Mouse (Mus musculus) forebrain, embryonic 11.5 days (tissue): ENCODE data around the gene Capza3. TPM values are rescaled to one million over a fixed set of nuclear protein-coding genes. Genes with fewer than 3 reads are reported as not detected.
A peak's percentile ranks its signal among the peaks of the same experiment; 100 is the strongest.

Experiments
- ATAC-seq: fragments of 200-750 bp; cut with Nextera tagmentation; replicated peaks from 2 replicates; pipeline ENCODE4 v1.8.0; 2017; ENCODE audit warnings: moderate TSS enrichment; ENCODE audit not compliant: low FRiP score
- DNase-seq: peaks from one replicate; pipeline ENCODE4 v3.0.0-alpha.2; 2017; ENCODE audit warnings: low spot score
- H3K27ac ChIP-seq: fragments of 300-500 bp; sonication (generic); 2 replicates; pipeline ENCODE4 v1.5.1; 2014; ENCODE audit warnings: low read depth, low read length
- H3K27me3 ChIP-seq: fragments of 300-500 bp; sonication (generic); 2 replicates; pipeline ENCODE4 v1.6.1; 2014; ENCODE audit warnings: mild to moderate bottlenecking, low read length, mixed read lengths; ENCODE audit not compliant: control insufficient read depth, insufficient read depth
- H3K36me3 ChIP-seq: fragments of 300-500 bp; sonication (generic); 2 replicates; pipeline ENCODE4 v1.6.1; 2014; ENCODE audit warnings: mild to moderate bottlenecking, low read length, moderate library complexity, mixed read lengths; ENCODE audit not compliant: control insufficient read depth, insufficient read depth
- H3K4me1 ChIP-seq: fragments of 300-500 bp; sonication (generic); replicated peaks from 2 replicates; pipeline ENCODE4 v1.6.1; 2014; ENCODE audit warnings: low read length, mixed read lengths; ENCODE audit not compliant: control insufficient read depth, insufficient read depth
- H3K4me2 ChIP-seq: fragments of 300-500 bp; sonication (generic); 2 replicates; pipeline ENCODE4 v1.6.1; 2014; ENCODE audit warnings: low read depth, mild to moderate bottlenecking, low read length, moderate library complexity, mixed read lengths; ENCODE audit not compliant: severe bottlenecking
- H3K4me3 ChIP-seq: fragments of 300-500 bp; sonication (generic); 2 replicates; pipeline ENCODE4 v1.5.1; 2014; ENCODE audit warnings: low read depth, low read length
- H3K9ac ChIP-seq: fragments of 300-500 bp; sonication (generic); 2 replicates; pipeline ENCODE4 v1.6.1; 2014; ENCODE audit warnings: low read length
- H3K9me3 ChIP-seq: fragments of 300-500 bp; sonication (generic); 2 replicates; pipeline ENCODE4 v1.6.1; 2016; ENCODE audit warnings: low read length, mixed read lengths; ENCODE audit not compliant: control insufficient read depth
- WGBS: fragments of 180-500 bp; shearing (Covaris S2); extraction: QIAGEN DNeasy Blood & Tissue Kit; methylation state at CpG from one replicate; pipeline ENCODE4 v1.1.7; 2014; 5-methylcytosine and 5-hydroxymethylcytosine counted together
- polyA plus RNA-seq: library from polyadenylated mRNA; unstranded; fragments of >200 nt; fragmentation: Nextera tagmentation; extraction: Ambion mirVana; gene quantifications from 2 replicates; pipeline ENCODE4 v1.2.1, GENCODE M21; 2014

The Capza3 gene
- polyA plus RNA-seq = not detected in 2 replicates

DNA sequence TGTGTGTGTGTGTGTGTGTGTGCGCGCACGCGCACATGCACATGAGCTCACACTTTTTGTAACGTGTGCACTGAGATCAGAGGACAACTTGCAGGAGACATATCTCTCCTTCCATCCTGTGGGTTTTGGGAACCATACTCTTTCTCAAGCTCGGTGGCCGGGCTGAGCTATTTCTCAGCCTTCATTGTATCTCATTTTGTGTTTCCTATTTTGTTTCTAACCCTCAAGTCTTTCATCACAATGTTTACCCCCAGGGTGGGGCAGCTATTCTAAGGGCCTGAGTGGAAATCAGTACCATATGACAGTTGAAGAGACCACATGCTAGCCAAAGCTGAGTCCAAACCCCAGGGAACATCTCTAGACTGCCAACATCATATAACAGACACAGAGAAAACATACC is at the start of gene Capza3:
TSS of gene Capza3 (plus strand) at position 301 of the 400 bp plus-strand sequence.
- Histone ChIP-seq H3K27ac (no peak within 1 kb of the TSS), H3K9me3 (no peaks in the 10 kb centered on the region), H3K4me2 (no peak within 1 kb of the TSS), H3K27me3 (no peaks in the 10 kb centered on the region), H3K4me1 (no peaks in the 10 kb centered on the region), H3K9ac (no peak within 1 kb of the TSS), H3K36me3 (no peaks in the 10 kb centered on the region), H3K4me3 (no peak within 1 kb of the TSS)
- no peak for ATAC-seq
- no peak for DNase-seq
- 92% methylated on average over 7 of the region's 7 CpGs for WGBS

GRCm38 (mm10) chr6:140005181-140005580 is 35.9 kb upstream of the Capza3 start:
- no peak overlapping the region for H3K9ac ChIP-seq
- no peaks in the 10 kb centered on the region for H3K4me1 ChIP-seq
- ATAC-seq = no peak
- no peak for DNase-seq
- H3K4me3 ChIP-seq = no peak overlapping the region
- 83% methylated on average over 3 of the region's 3 CpGs for WGBS
- no peaks in the 10 kb centered on the region for H3K9me3 ChIP-seq
- no peaks in the 10 kb centered on the region for H3K27me3 ChIP-seq
- no peak overlapping the region for H3K27ac ChIP-seq
- no peak overlapping the region for H3K4me2 ChIP-seq
- no peaks in the 10 kb centered on the region for H3K36me3 ChIP-seq

GRCm38 (mm10) chr6:140024404-140024803 is 16.6 kb upstream of the Capza3 start:
- 88% methylated on average over 7 of the region's 7 CpGs for WGBS

DNA sequence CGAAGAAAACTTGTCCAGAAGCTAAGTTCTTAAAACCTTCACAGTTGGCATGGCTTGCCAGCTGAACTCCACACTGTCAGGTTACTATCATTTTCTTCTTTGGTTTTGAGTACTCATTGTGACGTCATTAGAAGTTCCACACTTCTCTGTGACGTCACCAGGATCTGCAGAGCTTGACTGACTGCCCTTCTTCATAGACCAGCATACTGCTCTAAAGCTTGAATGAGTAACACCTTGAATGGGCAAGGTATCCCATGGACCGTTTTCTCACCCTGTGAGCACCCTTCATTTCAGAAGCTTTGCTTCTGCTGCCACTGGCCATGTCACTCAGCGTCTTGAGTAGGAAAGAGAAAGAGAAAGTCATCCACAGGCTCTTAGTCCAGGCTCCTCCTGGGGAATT is 305 bp downstream of the Capza3 start, which contains the start of gene Plcz1:
TSS of gene Plcz1 (minus strand) at position 101 of the 400 bp plus-strand sequence.
- Histone ChIP-seq H3K27me3 (no peaks in the 10 kb centered on the region), H3K27ac (no peak within 1 kb of the TSS), H3K9me3 (no peaks in the 10 kb centered on the region), H3K4me2 (no peak within 1 kb of the TSS), H3K9ac (no peak within 1 kb of the TSS), H3K36me3 (no peaks in the 10 kb centered on the region), H3K4me1 (no peaks in the 10 kb centered on the region), H3K4me3 (no peak within 1 kb of the TSS)
- 88% methylated on average over 5 of the region's 5 CpGs for WGBS
- DNase-seq (no peak), ATAC-seq (no peak)

More at GRCm38 (mm10) chr6:140024404-140024803, 16.6 kb upstream of the Capza3 start:
- ATAC-seq (no peak), DNase-seq (no peak)
- Histone ChIP-seq H3K4me2 (no peak overlapping the region), H3K27ac (no peak overlapping the region), H3K9ac (no peak overlapping the region), H3K4me1 (no peaks in the 10 kb centered on the region), H3K9me3 (no peaks in the 10 kb centered on the region), H3K27me3 (no peaks in the 10 kb centered on the region), H3K4me3 (no peak overlapping the region), H3K36me3 (no peaks in the 10 kb centered on the region)

DNA sequence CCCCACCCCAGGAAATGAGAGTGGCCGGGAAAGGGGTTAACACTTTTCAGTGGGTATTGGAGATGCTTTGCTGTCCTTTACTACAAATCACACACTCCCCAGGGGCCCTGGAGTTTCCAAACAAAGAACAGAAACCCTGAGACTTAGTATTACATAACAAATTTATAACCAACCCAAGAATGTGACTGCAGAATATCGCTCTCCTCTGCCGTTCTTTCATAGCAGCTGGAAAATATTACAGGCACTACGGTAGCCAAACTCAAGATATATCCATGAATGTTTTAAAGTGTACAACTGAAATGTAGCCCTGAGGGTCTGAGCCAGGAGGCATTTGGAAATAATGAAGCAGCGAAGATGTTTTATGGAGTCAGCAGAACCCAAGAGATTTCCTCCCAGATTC is 10.4 kb downstream of the Capza3 start:
- WGBS = 89% methylated on average over 5 of the region's 5 CpGs

GRCm38 (mm10) chr6:140054271-140054928 is 13.3 kb downstream of the Capza3 start:
- H3K27me3 ChIP-seq = no peaks in the 10 kb centered on the region
- ATAC-seq (no peak), DNase-seq (no peak)
- H3K27ac ChIP-seq = no peak overlapping the region
- no peaks in the 10 kb centered on the region for H3K36me3 ChIP-seq
- no peaks in the 10 kb centered on the region for H3K9me3 ChIP-seq
- 83% methylated on average over 5 of the region's 5 CpGs for WGBS
- H3K4me2 ChIP-seq = no peak overlapping the region
- H3K4me1 ChIP-seq = no peaks in the 10 kb centered on the region
- H3K4me3 ChIP-seq = no peak overlapping the region
- H3K9ac ChIP-seq = no peak overlapping the region

More for the DNA sequence above, 10.4 kb downstream of the Capza3 start:
- DNase-seq (no peak), ATAC-seq (no peak)
- Histone ChIP-seq H3K9ac (no peak overlapping the region), H3K4me2 (no peak overlapping the region), H3K36me3 (no peaks in the 10 kb centered on the region), H3K4me3 (no peak overlapping the region), H3K27me3 (no peaks in the 10 kb centered on the region), H3K9me3 (no peaks in the 10 kb centered on the region), H3K4me1 (no peaks in the 10 kb centered on the region), H3K27ac (no peak overlapping the region)

DNA sequence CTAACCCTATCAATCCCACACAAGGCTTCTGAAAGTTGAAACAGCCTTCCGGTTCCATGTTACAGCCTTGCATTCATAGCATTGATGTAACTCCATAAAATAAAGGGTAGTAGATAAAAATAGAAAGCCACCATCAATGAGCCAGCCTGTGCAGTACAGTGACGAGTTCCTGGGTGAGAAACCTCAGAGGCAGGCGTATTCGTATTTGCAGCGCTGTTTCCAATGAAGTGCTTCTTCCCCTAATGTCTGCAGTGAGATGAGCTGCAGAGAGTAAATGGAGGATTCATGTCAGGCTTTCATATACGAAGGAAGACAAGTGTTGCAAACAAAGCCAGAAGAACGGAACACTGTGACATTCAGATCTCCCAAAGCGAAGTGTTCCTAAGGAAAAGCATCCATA is 28.1 kb downstream of the Capza3 start:
- H3K27me3 ChIP-seq = no peaks in the 10 kb centered on the region
- H3K4me1 ChIP-seq = no peaks in the 10 kb centered on the region
- H3K9ac ChIP-seq = no peak overlapping the region
- no peak overlapping the region for H3K27ac ChIP-seq
- H3K9me3 ChIP-seq = no peaks in the 10 kb centered on the region; the same call in 1 of the 2 replicates
- WGBS = 89% methylated on average over 8 of the region's 8 CpGs
- no peaks in the 10 kb centered on the region for H3K36me3 ChIP-seq
- ATAC-seq (no peak), DNase-seq (no peak)
- no peak overlapping the region for H3K4me3 ChIP-seq
- no peak overlapping the region for H3K4me2 ChIP-seq

DNA sequence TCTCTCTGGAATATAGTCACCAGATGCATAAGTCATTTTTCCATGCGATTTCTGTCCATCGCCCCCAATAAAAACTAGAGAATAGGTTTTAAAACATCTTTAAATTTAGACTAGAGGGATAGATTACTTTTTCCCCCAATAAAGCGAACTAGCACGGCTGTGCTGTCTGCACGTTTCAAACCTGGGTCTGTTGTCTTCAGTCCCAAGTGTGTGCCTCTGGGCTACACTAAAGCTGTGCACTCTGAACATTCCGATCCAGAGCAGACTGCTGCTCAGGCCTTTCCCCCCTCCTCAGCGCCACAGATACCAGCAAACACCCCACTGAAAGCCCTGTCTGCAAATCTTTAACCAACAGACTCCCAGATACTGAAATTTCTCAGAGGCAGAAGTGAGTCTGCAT is 39.9 kb downstream of the Capza3 start:
- DNase-seq (no peak), ATAC-seq (no peak)
- Histone ChIP-seq H3K27me3 (no peaks in the 10 kb centered on the region), H3K4me2 (no peak overlapping the region), H3K9ac (no peak overlapping the region), H3K9me3 (no peaks in the 10 kb centered on the region), H3K27ac (no peak overlapping the region), H3K4me1 (no peaks in the 10 kb centered on the region), H3K4me3 (no peak overlapping the region), H3K36me3 (no peaks in the 10 kb centered on the region)
- 86% methylated on average over 7 of the region's 7 CpGs for WGBS

DNA sequence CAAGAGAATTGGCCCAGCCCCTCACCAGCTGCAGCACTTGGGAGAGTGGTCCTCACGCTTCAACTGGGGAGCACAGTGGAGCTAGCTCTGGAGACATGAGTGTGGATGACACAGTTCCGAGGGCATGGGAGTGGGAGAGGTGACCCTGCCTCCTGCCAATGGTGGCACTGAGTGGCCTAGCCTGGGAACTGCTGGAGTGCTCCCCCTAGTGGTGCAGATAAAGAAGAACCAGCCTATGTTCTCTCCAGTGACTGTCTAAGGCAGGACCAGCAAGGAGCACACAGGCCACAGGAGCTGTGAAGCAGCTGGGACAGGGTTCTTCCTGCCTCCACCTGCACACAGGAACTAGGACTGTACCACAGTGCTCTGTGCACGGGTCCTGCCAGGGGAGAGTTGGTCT is 40.7 kb downstream of the Capza3 start:
- ATAC-seq (peak; percentile 58; the same call in 1 of the 2 replicates), DNase-seq (no peak)
- H3K9me3 ChIP-seq = no peaks in the 10 kb centered on the region
- H3K36me3 ChIP-seq = no peaks in the 10 kb centered on the region
- no peak overlapping the region for H3K4me3 ChIP-seq
- no peaks in the 10 kb centered on the region for H3K27me3 ChIP-seq
- H3K4me2 ChIP-seq = no peak overlapping the region
- 75% methylated on average over 3 of the region's 3 CpGs for WGBS
- H3K9ac ChIP-seq = no peak overlapping the region
- H3K27ac ChIP-seq = no peak overlapping the region
- H3K4me1 ChIP-seq = no peaks in the 10 kb centered on the region
